Mouse (Mus musculus) lung, postnatal 0 days (tissue): Measurements from ENCODE around the gene Cgnl1. TPM values are rescaled to one million over a fixed set of nuclear protein-coding genes. Genes with fewer than 3 reads are reported as not detected.

Experiments
- ATAC-seq: fragments of 200-750 bp; cut with Nextera tagmentation; 2 replicates; pipeline ENCODE4 v1.8.0; 2017; ENCODE audit warnings: moderate library complexity
- DNase-seq: peaks from one replicate; pipeline ENCODE4 v3.0.0-alpha.2; 2016; ENCODE audit warnings: low spot score
- H3K27ac ChIP-seq: fragments of 300-500 bp; sonication (generic); 2 replicates; pipeline ENCODE4 v1.5.1; 2014; ENCODE audit warnings: antibody characterized with exemption, mild to moderate bottlenecking, low read length, mixed read lengths
- H3K27me3 ChIP-seq: fragments of 300-500 bp; sonication (generic); replicated peaks from 2 replicates; pipeline ENCODE4 v1.6.1; 2014; ENCODE audit warnings: low read length, mixed read lengths; ENCODE audit not compliant: insufficient read depth
- H3K36me3 ChIP-seq: fragments of 300-500 bp; sonication (generic); 2 replicates; pipeline ENCODE4 v1.6.1; 2014; ENCODE audit warnings: low read length, mixed read lengths; ENCODE audit not compliant: insufficient read depth
- H3K4me1 ChIP-seq: fragments of 300-500 bp; sonication (generic); 2 replicates; pipeline ENCODE4 v1.6.1; 2014; ENCODE audit warnings: antibody characterized with exemption, low read depth, low read length, mixed read lengths; ENCODE audit not compliant: insufficient read depth
- H3K4me2 ChIP-seq: fragments of 300-500 bp; sonication (generic); replicated peaks from 2 replicates; pipeline ENCODE4 v1.6.1; 2014; ENCODE audit warnings: low read depth, mild to moderate bottlenecking, low read length, moderate library complexity, mixed read lengths
- H3K4me3 ChIP-seq: fragments of 300-500 bp; sonication (generic); 2 replicates; pipeline ENCODE4 v1.5.1; 2014; ENCODE audit warnings: low read depth, low read length
- H3K9ac ChIP-seq: fragments of 300-500 bp; sonication (generic); replicated peaks from 2 replicates; pipeline ENCODE4 v1.6.1; 2014; ENCODE audit warnings: low read depth, mild to moderate bottlenecking
- H3K9me3 ChIP-seq: fragments of 300-500 bp; sonication (generic); 2 replicates; pipeline ENCODE4 v1.6.1; 2016; ENCODE audit warnings: low read length, mixed read lengths
- CTCF ChIP-seq: IDR thresholded peaks from 2 replicates; pipeline ENCODE4 v1.5.1; 2016; ENCODE audit warnings: antibody characterized with exemption, mild to moderate bottlenecking
- EP300 ChIP-seq: IDR thresholded peaks from 2 replicates; pipeline ENCODE4 v1.6.1; 2016; ENCODE audit warnings: antibody characterized with exemption, mild to moderate bottlenecking, control low read depth
- WGBS: fragments of 180-500 bp; shearing (Covaris S2); extraction: QIAGEN DNeasy Blood & Tissue Kit; methylation state at CpG from one replicate; pipeline ENCODE4 v1.1.7; 2014; 5-methylcytosine and 5-hydroxymethylcytosine counted together
- polyA plus RNA-seq: library from polyadenylated mRNA; unstranded; fragments of >200 nt; fragmentation: Nextera tagmentation; extraction: Ambion mirVana; gene quantifications from 2 replicates; pipeline ENCODE4 v1.2.1, GENCODE M21; 2015

Gene Cgnl1
- polyA plus RNA-seq, 1 experiment from 2014 or later, result 26.1 TPM

DNA sequence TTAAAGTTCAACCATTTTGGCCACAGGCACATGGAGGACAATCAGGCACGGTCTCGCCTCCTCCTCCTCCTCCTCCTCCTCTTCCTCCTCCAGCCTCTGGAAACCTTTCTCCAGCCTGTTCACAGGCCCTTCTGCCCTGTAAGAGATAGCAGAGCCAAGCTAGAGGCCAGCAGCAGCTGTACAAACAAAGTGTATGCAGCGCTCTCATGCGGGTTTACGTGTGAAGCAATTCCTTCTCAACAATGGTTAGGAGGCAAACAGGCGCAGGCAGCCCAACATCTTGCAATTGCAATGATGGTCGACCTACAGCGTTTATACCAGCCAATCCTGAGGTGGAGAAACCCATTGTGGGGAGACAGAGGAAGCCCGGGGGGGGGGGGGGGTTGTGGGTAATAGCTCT is 110.9 kb downstream of the Cgnl1 start:
- ATAC-seq (no peak), DNase-seq (peak; percentile 71)
- no peak overlapping the region for H3K9ac ChIP-seq
- no peaks in the 10 kb centered on the region for H3K27me3 ChIP-seq
- H3K4me2 ChIP-seq, result no peak overlapping the region
- no peak overlapping the region for H3K4me3 ChIP-seq
- H3K4me1 ChIP-seq, result peaks cover 10% of the 10 kb centered on the region; the same call in 1 of the 2 replicates
- H3K36me3 ChIP-seq, result no peaks in the 10 kb centered on the region
- no peak overlapping the region for H3K27ac ChIP-seq
- no peak for TF ChIP-seq CTCF
- no peak for TF ChIP-seq EP300
- no peaks in the 10 kb centered on the region for H3K9me3 ChIP-seq
- 18% methylated on average over 9 of the region's 9 CpGs for WGBS

- no peaks in the 10 kb centered on the region for H3K9me3 ChIP-seq
- no peak overlapping the region for H3K4me3 ChIP-seq
- no peak overlapping the region for H3K9ac ChIP-seq
- no peaks in the 10 kb centered on the region for H3K36me3 ChIP-seq
- ATAC-seq (no peak), DNase-seq (no peak)
- H3K27me3 ChIP-seq, result no peaks in the 10 kb centered on the region
- 64% methylated on average over 5 of the region's 5 CpGs for WGBS
- H3K4me1 ChIP-seq, result peaks cover 12% of the 10 kb centered on the region; the same call in 1 of the 2 replicates
- no peak overlapping the region for H3K4me2 ChIP-seq
- no peak for TF ChIP-seq CTCF
- H3K27ac ChIP-seq, result no peak overlapping the region; the same call in 1 of the 2 replicates
Observed at GRCm38 (mm10) chr9:71659681-71660080, 111.7 kb downstream of the Cgnl1 start.

GRCm38 (mm10) chr9:71657199-71657598 is 114.2 kb downstream of the Cgnl1 start:
- Histone ChIP-seq H3K9ac (no peak overlapping the region), H3K4me2 (no peak overlapping the region), H3K4me1 (peaks cover 3% of the 10 kb centered on the region; the same call in 1 of the 2 replicates), H3K4me3 (no peak overlapping the region), H3K27me3 (no peaks in the 10 kb centered on the region), H3K36me3 (no peaks in the 10 kb centered on the region), H3K9me3 (no peaks in the 10 kb centered on the region), H3K27ac (no peak overlapping the region)
- no peak for TF ChIP-seq EP300
- TF ChIP-seq CTCF, result peak; percentile 36
- no peak for ATAC-seq
- no peak for DNase-seq
- 91% methylated on average over 1 of the region's 1 CpGs for WGBS

- no peak overlapping the region for H3K9ac ChIP-seq
- no peak overlapping the region for H3K4me3 ChIP-seq
- DNase-seq (peak; percentile 40), ATAC-seq (no peak)
- no peak for TF ChIP-seq EP300
- no peak for TF ChIP-seq CTCF
- WGBS, result 41% methylated on average over 3 of the region's 3 CpGs
- H3K36me3 ChIP-seq, result peaks cover 7% of the 10 kb centered on the region; the same call in 1 of the 2 replicates
- H3K27me3 ChIP-seq, result no peaks in the 10 kb centered on the region
- no peak overlapping the region for H3K4me2 ChIP-seq
- no peak overlapping the region for H3K27ac ChIP-seq
- peaks cover 3% of the 10 kb centered on the region; the same call in 1 of the 2 replicates for H3K4me1 ChIP-seq
- no peaks in the 10 kb centered on the region for H3K9me3 ChIP-seq
Observed at GRCm38 (mm10) chr9:71654861-71655260, 116.5 kb downstream of the Cgnl1 start.

GRCm38 (mm10) chr9:71646115-71646514 is 125.3 kb downstream of the Cgnl1 start:
- DNase-seq, result peak; percentile 88
- Histone ChIP-seq H3K9ac (no peak overlapping the region), H3K9me3 (no peaks in the 10 kb centered on the region), H3K4me1 (no peaks in the 10 kb centered on the region), H3K4me2 (no peak overlapping the region), H3K36me3 (peaks cover 4% of the 10 kb centered on the region; the same call in 1 of the 2 replicates), H3K4me3 (no peak overlapping the region), H3K27ac (no peak overlapping the region), H3K27me3 (no peaks in the 10 kb centered on the region)
- TF ChIP-seq EP300 (no peak), CTCF (peak; percentile 90)
- peak; percentile 23; the same call in 1 of the 2 replicates for ATAC-seq
- 37% methylated on average over 6 of the region's 6 CpGs for WGBS

GRCm38 (mm10) chr9:71643611-71644010 is 127.8 kb downstream of the Cgnl1 start:
- no peaks in the 10 kb centered on the region for H3K36me3 ChIP-seq
- WGBS, result 90% methylated on average over 4 of the region's 4 CpGs
- no peak for DNase-seq
- H3K27ac ChIP-seq, result no peak overlapping the region
- H3K4me1 ChIP-seq, result no peaks in the 10 kb centered on the region
- H3K9ac ChIP-seq, result no peak overlapping the region
- no peaks in the 10 kb centered on the region for H3K27me3 ChIP-seq
- H3K9me3 ChIP-seq, result no peaks in the 10 kb centered on the region
- no peak overlapping the region for H3K4me3 ChIP-seq
- TF ChIP-seq CTCF (peak; percentile 27), EP300 (no peak)
- ATAC-seq, result no peak
- H3K4me2 ChIP-seq, result no peak overlapping the region

GRCm38 (mm10) chr9:71642270-71642669 is 129.1 kb downstream of the Cgnl1 start:
- ATAC-seq, result no peak
- Histone ChIP-seq H3K36me3 (0 out of 2 replicates have a peak, but pooled peaks cover 3% of the 10 kb centered on the region), H3K27ac (no peak overlapping the region), H3K27me3 (no peaks in the 10 kb centered on the region), H3K9me3 (no peaks in the 10 kb centered on the region), H3K9ac (no peak overlapping the region), H3K4me1 (no peaks in the 10 kb centered on the region), H3K4me3 (no peak overlapping the region), H3K4me2 (no peak overlapping the region)
- WGBS, result 98% methylated on average over 3 of the region's 3 CpGs
- no peak for DNase-seq
- TF ChIP-seq EP300 (no peak), CTCF (peak; percentile 53)
